Mouse (Mus musculus) cortical plate, adult 2 months (tissue): Measurements from ENCODE around the gene D630003M21Rik.

ENCODE experiments used
- CTCF ChIP-seq: fragments of 200-500 bp; IDR thresholded peaks from 2 replicates; pipeline ENCODE4 v1.5.1; 2011; ENCODE audit warnings: mild to moderate bottlenecking, control low read depth, low read length; ENCODE audit not compliant: insufficient read depth; ENCODE audit errors: extremely low read depth
- POLR2A ChIP-seq: fragments of 200-500 bp; IDR thresholded peaks from 2 replicates; pipeline ENCODE4 v1.6.1; 2011; ENCODE audit warnings: mild to moderate bottlenecking, low read length, control low read depth; ENCODE audit not compliant: insufficient read depth; ENCODE audit errors: extremely low read depth

DNA sequence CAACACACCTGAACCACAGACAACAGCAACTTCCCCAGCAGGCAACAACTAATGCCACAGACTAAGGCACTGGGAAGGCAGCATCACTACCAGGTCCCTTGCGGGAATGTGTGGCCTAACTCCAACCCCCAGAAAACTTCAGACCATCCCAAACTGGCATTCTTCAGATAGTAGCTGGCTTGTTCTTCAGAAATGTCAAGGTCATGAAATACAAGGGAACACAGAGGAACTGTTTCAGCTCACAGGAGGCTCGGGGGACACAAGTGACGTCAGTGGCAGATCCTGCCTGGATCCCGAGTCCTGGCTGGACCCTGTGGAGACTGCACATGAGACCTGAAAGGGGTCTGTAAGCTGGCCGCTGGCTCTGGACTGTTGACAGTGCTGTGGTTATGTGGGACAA, 24.8 kb upstream of the D630003M21Rik start:
- TF ChIP-seq POLR2A (no peak), CTCF (no peak)
